ENCODE assay signal across 9 mouse cellular contexts in the genomic region with DNA sequence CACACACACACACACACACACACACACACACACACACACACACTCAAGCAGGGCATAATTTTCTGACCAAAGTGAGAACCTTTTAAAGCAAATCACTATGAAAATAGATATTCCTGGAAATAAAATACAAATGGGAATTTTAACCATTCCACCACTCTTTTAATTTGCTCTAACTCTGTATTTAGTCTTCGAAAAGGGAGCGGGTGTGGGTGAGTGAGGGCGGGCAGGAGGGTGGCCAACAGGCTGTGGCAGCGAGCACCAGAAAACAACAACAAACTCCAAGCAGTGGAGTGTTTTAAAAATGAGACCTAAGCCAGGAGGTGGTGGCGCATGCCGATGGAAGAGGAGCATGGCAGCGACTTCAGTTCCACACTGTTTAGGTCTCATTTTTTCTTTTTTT. TPM values are rescaled to one million over a fixed set of nuclear protein-coding genes. Genes with fewer than 3 reads are reported as not detected.
DNase-seq lines count a peak whose midpoint lies in the region; ATAC-seq lines count a peak whose summit lies in the region.
"Had no signal": no experiment of that assay in that cellular context is flagged by ENCODE, and none has a peak within 500 bp of the region (broad histone marks: within the 10 kb centered on the region; RNA-seq: fewer than 3 reads in every experiment).

No protein-coding gene starts in this region.

- no peaks in the 10 kb centered on the region for H3K27me3 ChIP-seq in embryonic facial prominence, embryonic 14.5 days (replicated peaks; ENCODE audit: control insufficient read depth, insufficient read depth, low read length)
- H3K27me3 ChIP-seq: midbrain, embryonic 12.5 days had no signal

- peak; percentile 58 to 64 for DNase-seq in cerebellum, postnatal 10 days
- no peak for DNase-seq in cerebellum, adult 9-11 months
- peak; percentile 87 for DNase-seq in testis, postnatal 10 days (ENCODE audit: low spot score)
- no peak for DNase-seq in testis, postnatal 14 days (ENCODE audit: low spot score)
- peak; percentile 59 for DNase-seq in embryonic facial prominence, embryonic 14.5 days (ENCODE audit: low spot score)
- peak; percentile 67 for DNase-seq in naive thymus-derived CD4-positive, alpha-beta T cell, adult 2 months (ENCODE audit: low read depth)
- no peak for DNase-seq in frontal cortex, postnatal 14 days (ENCODE audit: low spot score in 2 of 2)

- no peaks in the 10 kb centered on the region for H3K4me1 ChIP-seq in embryonic facial prominence, embryonic 14.5 days (ENCODE audit: control insufficient read depth, insufficient read depth, low read length)
- H3K4me1 ChIP-seq: midbrain, embryonic 12.5 days had no signal

- H3K27ac ChIP-seq in embryonic facial prominence, embryonic 14.5 days (replicated peaks; ENCODE audit: low read depth, low read length) = no peak overlapping the region
- H3K27ac ChIP-seq: midbrain, embryonic 12.5 days had no signal

- ATAC-seq in embryonic facial prominence, embryonic 14.5 days (ENCODE audit: low read depth) = no peak
- ATAC-seq in monocyte, adult 5-6 weeks (replicated peaks; ENCODE audit: insufficient number of reproducible peaks, low FRiP score, low TSS enrichment, poor library complexity, severe bottlenecking) = no peak

- no peak overlapping the region for H3K4me2 ChIP-seq in embryonic facial prominence, embryonic 14.5 days (ENCODE audit: low read depth, low read length)
- H3K4me2 ChIP-seq: midbrain, embryonic 12.5 days had no signal

- H3K9me3 ChIP-seq in embryonic facial prominence, embryonic 14.5 days (ENCODE audit: control insufficient read depth, low read length) = no peaks in the 10 kb centered on the region
- H3K9me3 ChIP-seq: midbrain, embryonic 12.5 days had no signal

- no peaks in the 10 kb centered on the region for H3K36me3 ChIP-seq in embryonic facial prominence, embryonic 14.5 days (ENCODE audit: control insufficient read depth, insufficient read depth, low read length)
- H3K36me3 ChIP-seq: midbrain, embryonic 12.5 days had no signal

- H3K9ac ChIP-seq in embryonic facial prominence, embryonic 14.5 days (ENCODE audit: low read depth, low read length) = no peak overlapping the region
- H3K9ac ChIP-seq: midbrain, embryonic 12.5 days had no signal

- WGBS in embryonic facial prominence, embryonic 14.5 days = 90% methylated on average over 7 of the region's 7 CpGs

- no peak overlapping the region for H3K4me3 ChIP-seq in embryonic facial prominence, embryonic 14.5 days (ENCODE audit: low read depth, low read length)
- H3K4me3 ChIP-seq: midbrain, embryonic 12.5 days had no signal

RNA-seq across cellular contexts. Expression of a gene that starts 43.6 kb away (rescaled TPM):
- 14.9 and 16.5 TPM in 2 replicates for polyA plus RNA-seq in embryonic facial prominence, embryonic 14.5 days (2014; fragmentation: Nextera tagmentation; extraction: Ambion mirVana)
- 16.5 to 25.6 TPM (median 20.1 TPM) in 3 replicates for total RNA-seq in monocyte, adult 5-6 weeks (2017)

Comparison
In these comparisons a context has a peak if more than half of its experiments do, and no peak if none do; other contexts are left out.
1. DNase-seq: peak in cerebellum, postnatal 10 days (2 of 2), testis, postnatal 10 days (single experiment), embryonic facial prominence, embryonic 14.5 days (single experiment) and naive thymus-derived CD4-positive, alpha-beta T cell, adult 2 months (single experiment); none in cerebellum, adult 9-11 months (single experiment), testis, postnatal 14 days (single experiment) and frontal cortex, postnatal 14 days (0 of 2).